Mouse (Mus musculus) MEL (cell line): Measurements from ENCODE around the gene Capn9. TPM values are rescaled to one million over a fixed set of nuclear protein-coding genes. Genes with fewer than 3 reads are reported as not detected.

Experiments used
- DNase-seq: peaks from one replicate; pipeline ENCODE4 v3.0.0; 2011; ENCODE audit warnings: low read depth, low spot score
- H3K27ac ChIP-seq: 2 replicates; pipeline ENCODE4 v1.5.1; 2012; ENCODE audit warnings: low read depth, mild to moderate bottlenecking, control low read depth, low read length, moderate library complexity; ENCODE audit not compliant: control insufficient read depth
- H3K27me3 ChIP-seq, 2 experiments: fragments of 150-350 bp in 1 of 2; sonication (generic) in 1 of 2; 2 replicates each; pipeline ENCODE4 v1.6.1; 2012; ENCODE audit warnings: low read length in 2 of 2, mild to moderate bottlenecking in 2 of 2, improper control_type of control experiment in 1 of 2, moderate library complexity in 1 of 2; ENCODE audit not compliant: insufficient read depth in 2 of 2, control insufficient read depth in 1 of 2
- H3K36me3 ChIP-seq, 2 experiments: 2 replicates each; pipeline ENCODE4 v1.6.1; 2012 to 2014; ENCODE audit warnings: low read length in 2 of 2, improper control_type of control experiment in 1 of 2, inconsistent platforms in 1 of 2, mild to moderate bottlenecking in 1 of 2; ENCODE audit not compliant: insufficient read depth in 2 of 2, control insufficient read depth in 1 of 2
- H3K4me1 ChIP-seq, 2 experiments: fragments of 150-350 bp in 1 of 2; sonication (generic) in 1 of 2; 2 replicates each; pipeline ENCODE4 v1.6.1; 2012; ENCODE audit warnings: low read length in 2 of 2, improper control_type of control experiment in 1 of 2, mild to moderate bottlenecking in 1 of 2; ENCODE audit not compliant: insufficient read depth in 2 of 2, control insufficient read depth in 1 of 2
- H3K4me3 ChIP-seq, 2 experiments: fragments of 150-350 bp in 1 of 2; sonication (generic) in 1 of 2; 2 replicates each; pipeline ENCODE4 v1.5.1; 2012; ENCODE audit warnings: low read depth in 2 of 2, low read length in 2 of 2, mild to moderate bottlenecking in 2 of 2, moderate library complexity in 2 of 2, control low read depth in 1 of 2, improper control_type of control experiment in 1 of 2; ENCODE audit not compliant: control insufficient read depth in 1 of 2, insufficient read depth in 1 of 2
- H3K79me2 ChIP-seq: 2 replicates; pipeline ENCODE4 v1.6.1; 2012; ENCODE audit warnings: mild to moderate bottlenecking, low read length, moderate library complexity; ENCODE audit not compliant: control insufficient read depth, poor library complexity, insufficient read depth
- H3K9ac ChIP-seq: 2 replicates; pipeline ENCODE4 v1.6.1; 2012; ENCODE audit warnings: low read depth, mild to moderate bottlenecking, control low read depth, low read length, moderate library complexity; ENCODE audit not compliant: control insufficient read depth, poor library complexity, severe bottlenecking
- H3K9me3 ChIP-seq: fragments of 150-350 bp; sonication (generic); replicated peaks from 2 replicates; pipeline ENCODE4 v1.6.1; 2012; ENCODE audit warnings: mild to moderate bottlenecking, low read length, improper control_type of control experiment, moderate library complexity; ENCODE audit not compliant: insufficient read depth
- BHLHE40 ChIP-seq: IDR thresholded peaks from 2 replicates; pipeline ENCODE4 v1.6.1; 2012; ENCODE audit warnings: low read depth, mild to moderate bottlenecking, inconsistent platforms, low read length, improper control_type of control experiment, borderline replicate concordance
- CHD1 ChIP-seq: IDR thresholded peaks from 2 replicates; pipeline ENCODE4 v1.6.1; 2012; ENCODE audit warnings: low read depth, mild to moderate bottlenecking, inconsistent platforms, low read length, improper control_type of control experiment
- CTCF ChIP-seq, 3 experiments: IDR thresholded peaks in 2 of 3; conservative IDR thresholded peaks in 1 of 3; 2 replicates each; pipeline ENCODE4 v1.5.1; 2011 to 2012; ENCODE audit warnings: low read length in 3 of 3, low read depth in 2 of 3, mild to moderate bottlenecking in 2 of 3, improper control_type of control experiment in 1 of 3, inconsistent platforms in 1 of 3, mixed read lengths in 1 of 3, moderate library complexity in 1 of 3; ENCODE audit not compliant: control insufficient read depth in 1 of 3, insufficient read depth in 1 of 3, poor library complexity in 1 of 3, severe bottlenecking in 1 of 3
- E2F4 ChIP-seq: IDR thresholded peaks from 2 replicates; pipeline ENCODE4 v1.6.1; 2011; ENCODE audit warnings: low read depth, low read length, improper control_type of control experiment, borderline replicate concordance
- ELF1 ChIP-seq: IDR thresholded peaks from 2 replicates; pipeline ENCODE4 v1.6.1; 2014; ENCODE audit warnings: low read depth, mild to moderate bottlenecking, inconsistent platforms, low read length, improper control_type of control experiment, moderate library complexity
- GATA1 ChIP-seq: IDR thresholded peaks from 2 replicates; pipeline ENCODE4 v1.6.1; 2011; ENCODE audit warnings: low read depth, low read length, improper control_type of control experiment
- HCFC1 ChIP-seq: IDR thresholded peaks from 2 replicates; pipeline ENCODE4 v1.6.1; 2012; ENCODE audit warnings: low read depth, mild to moderate bottlenecking, inconsistent platforms, low read length, improper control_type of control experiment, moderate library complexity
- JUND ChIP-seq: IDR thresholded peaks from 2 replicates; pipeline ENCODE4 v1.6.1; 2011; ENCODE audit warnings: low read depth, mild to moderate bottlenecking, improper control_type of control experiment, low read length
- MAFK ChIP-seq: IDR thresholded peaks from 2 replicates; pipeline ENCODE4 v1.6.1; 2011; ENCODE audit warnings: low read depth, mild to moderate bottlenecking, low read length, improper control_type of control experiment, borderline replicate concordance
- MAZ ChIP-seq: IDR thresholded peaks from 2 replicates; pipeline ENCODE4 v1.6.1; 2012; ENCODE audit warnings: low read depth, mild to moderate bottlenecking, inconsistent platforms, low read length, improper control_type of control experiment
- MYC ChIP-seq: IDR thresholded peaks from 2 replicates; pipeline ENCODE4 v1.6.1; 2011; ENCODE audit warnings: low read depth, mild to moderate bottlenecking, low read length, improper control_type of control experiment, moderate library complexity
- POLR2AphosphoS2 ChIP-seq: IDR thresholded peaks from 2 replicates; pipeline ENCODE4 v1.6.1; 2011; ENCODE audit warnings: low read length, improper control_type of control experiment
- RCOR1 ChIP-seq: IDR thresholded peaks from 2 replicates; pipeline ENCODE4 v1.6.1; 2012; ENCODE audit warnings: low read depth, mild to moderate bottlenecking, inconsistent platforms, low read length, improper control_type of control experiment
- SIN3A ChIP-seq: IDR thresholded peaks from 2 replicates; pipeline ENCODE4 v1.6.1; 2012; ENCODE audit warnings: low read length, improper control_type of control experiment, inconsistent platforms
- SMC3 ChIP-seq: IDR thresholded peaks from 2 replicates; pipeline ENCODE4 v1.6.1; 2011; ENCODE audit warnings: low read depth, low read length, improper control_type of control experiment
- TAL1 ChIP-seq: IDR thresholded peaks from 2 replicates; pipeline ENCODE4 v1.6.1; 2012; ENCODE audit warnings: mild to moderate bottlenecking, inconsistent platforms, low read length, moderate library complexity, mixed read lengths
- UBTF ChIP-seq: IDR thresholded peaks from 2 replicates; pipeline ENCODE4 v1.6.1; 2012; ENCODE audit warnings: low read depth, mild to moderate bottlenecking, inconsistent platforms, low read length, improper control_type of control experiment, moderate library complexity, borderline replicate concordance; ENCODE audit not compliant: insufficient read depth
- USF1 ChIP-seq: IDR thresholded peaks from 2 replicates; pipeline ENCODE4 v1.6.1; 2014; ENCODE audit warnings: low read depth, mild to moderate bottlenecking, inconsistent platforms, low read length, improper control_type of control experiment, moderate library complexity
- ZC3H11A ChIP-seq: IDR thresholded peaks from 2 replicates; pipeline ENCODE4 v1.6.1; 2012; ENCODE audit warnings: low read depth, mild to moderate bottlenecking, inconsistent platforms, low read length, improper control_type of control experiment
- ZMIZ1 ChIP-seq: IDR thresholded peaks from 2 replicates; pipeline ENCODE4 v1.6.1; 2012; ENCODE audit warnings: low read depth, mild to moderate bottlenecking, inconsistent platforms, low read length, improper control_type of control experiment, moderate library complexity
- polyA plus RNA-seq, 2 experiments: library from polyadenylated mRNA; stranded (reverse) in 1 of 2; unstranded in 1 of 2; fragments of >175 nt in 1 of 2; fragments of >200 nt in 1 of 2; gene quantifications; 2 replicates each; pipeline versions ENCODE4 v1.2.1 to v1.2.4; 2012; ENCODE audit warnings: low replicate concordance in 2 of 2, low read depth in 1 of 2; ENCODE audit not compliant: insufficient read length in 2 of 2, insufficient read depth in 1 of 2, missing spikeins in 1 of 2
- total RNA-seq: library from RNA; depleted of rRNA; stranded (reverse); fragments of 300-350 nt; gene quantifications from 2 replicates; pipeline ENCODE4 v1.2.3, GENCODE M21; 2012

Gene Capn9
- total and polyA plus RNA-seq, 3 experiments = not detected

GRCm38 (mm10) chr8:124567584-124567983, 8.3 kb upstream of the Capn9 start:
- no peak overlapping the region for H3K4me3 ChIP-seq

GRCm38 (mm10) chr8:124569100-124569499, 6.8 kb upstream of the Capn9 start:
- TF ChIP-seq JUND (no peak), MYC (no peak), HCFC1 (no peak), USF1 (peak; percentile 73)
- Histone ChIP-seq H3K4me1 (peaks cover 0 to 4% of the 10 kb centered on the region in 2 experiments; a peak in 3 of 4 replicates), H3K4me3 (no peak overlapping the region), H3K79me2 (no peaks in the 10 kb centered on the region), H3K27me3 (no peaks in the 10 kb centered on the region), H3K9ac (no peak overlapping the region), H3K27ac (no peak overlapping the region), H3K36me3 (no peaks in the 10 kb centered on the region), H3K9me3 (no peaks in the 10 kb centered on the region)
- no peak for DNase-seq

More at GRCm38 (mm10) chr8:124567584-124567983, 8.3 kb upstream of the Capn9 start:
- no peaks in the 10 kb centered on the region for H3K9me3 ChIP-seq
- H3K79me2 ChIP-seq = no peaks in the 10 kb centered on the region
- H3K36me3 ChIP-seq = no peaks in the 10 kb centered on the region
- H3K4me1 ChIP-seq = no peaks in the 10 kb centered on the region
- no peak overlapping the region for H3K9ac ChIP-seq
- no peaks in the 10 kb centered on the region for H3K27me3 ChIP-seq
- no peak for TF ChIP-seq CTCF (IDR thresholded peaks at IDR 0.05 in 2 of 3, conservative IDR thresholded peaks at IDR 0.05 in 1 of 3; ENCODE audit: control insufficient read depth in 1 of 3, insufficient read depth in 1 of 3, low read depth in 2 of 3, low read length in 3 of 3, poor library complexity in 1 of 3, severe bottlenecking in 1 of 3)
- TF ChIP-seq ELF1 = no peak
- no peak for TF ChIP-seq SIN3A
- TF ChIP-seq MAZ = no peak
- no peak for TF ChIP-seq GATA1
- no peak for TF ChIP-seq UBTF
- TF ChIP-seq TAL1 = no peak
- TF ChIP-seq BHLHE40 = no peak
- TF ChIP-seq CHD1 = no peak
- no peak for TF ChIP-seq USF1
- TF ChIP-seq POLR2AphosphoS2 = no peak
- no peak for TF ChIP-seq RCOR1
- TF ChIP-seq ZMIZ1 = no peak
- TF ChIP-seq E2F4 = no peak
- no peak for TF ChIP-seq ZC3H11A
- TF ChIP-seq MAFK = no peak
- no peak for TF ChIP-seq SMC3
- no peak for DNase-seq
- no peak overlapping the region for H3K27ac ChIP-seq
